Mouse (Mus musculus) CD8-positive naive resting alpha-beta T cell, adult 2 months (primary cell): Measurements from ENCODE around the gene Bicra.

Experiments used
- DNase-seq, 2 experiments: peaks; one replicate each; pipeline ENCODE4 v3.0.0; 2022; ENCODE audit warnings: low read depth in 2 of 2, low spot score in 2 of 2

The Bicra gene

GRCm38 (mm10) chr7:16018016-16018810 lies 29.5 kb downstream of the Bicra start:
- DNase-seq: peak in 1 of 2 experiments; percentile 50

GRCm38 (mm10) chr7:16015384-16015783 lies 32.3 kb downstream of the Bicra start:
- DNase-seq: no peak

GRCm38 (mm10) chr7:16014521-16015175 lies 33.1 kb downstream of the Bicra start:
- DNase-seq: no peak

GRCm38 (mm10) chr7:16013722-16014275 lies 33.9 kb downstream of the Bicra start:
- no peak for DNase-seq

GRCm38 (mm10) chr7:16012576-16013263 lies 35.0 kb downstream of the Bicra start:
- peak; percentile 35 to 56 for DNase-seq

GRCm38 (mm10) chr7:16011418-16012085 lies 36.2 kb downstream of the Bicra start:
- DNase-seq: peak in 1 of 2 experiments; percentile 25

GRCm38 (mm10) chr7:16010649-16011048 lies 37.1 kb downstream of the Bicra start:
- DNase-seq: no peak

GRCm38 (mm10) chr7:16009636-16010035 lies 38.1 kb downstream of the Bicra start:
- DNase-seq: no peak

- DNase-seq: peak in 1 of 2 experiments; percentile 17
These were observed 42.7 kb downstream of the Bicra start for GRCm38 (mm10) chr7:16005020-16005419.

- DNase-seq: no peak
These were observed 43.4 kb downstream of the Bicra start for GRCm38 (mm10) chr7:16004177-16004856.

GRCm38 (mm10) chr7:16003032-16003431 lies 44.7 kb downstream of the Bicra start:
- DNase-seq: no peak

GRCm38 (mm10) chr7:16002171-16002570 lies 45.5 kb downstream of the Bicra start:
- DNase-seq: no peak

GRCm38 (mm10) chr7:16001691-16002090 lies 46.0 kb downstream of the Bicra start:
- DNase-seq: peak; percentile 48 to 52

GRCm38 (mm10) chr7:15993789-15994188 lies 53.9 kb downstream of the Bicra start:
- DNase-seq: no peak

- no peak for DNase-seq
These were observed 54.6 kb downstream of the Bicra start for GRCm38 (mm10) chr7:15993152-15993551.

GRCm38 (mm10) chr7:15991764-15992163 lies 56.0 kb downstream of the Bicra start:
- DNase-seq: no peak

GRCm38 (mm10) chr7:15987661-15988356 lies 59.9 kb downstream of the Bicra start:
- no peak for DNase-seq

- peak in 1 of 2 experiments; percentile 44 for DNase-seq
These were observed 64.9 kb downstream of the Bicra start for GRCm38 (mm10) chr7:15982729-15983407.

GRCm38 (mm10) chr7:15981538-15981937 lies 66.2 kb downstream of the Bicra start:
- no peak for DNase-seq
